Mouse (Mus musculus) heart, adult 18-20 months (tissue): Measurements from ENCODE around the gene Grip1. TPM values are rescaled to one million over a fixed set of nuclear protein-coding genes. Genes with fewer than 3 reads are reported as not detected.

Source experiments
- DNase-seq, 2 experiments: peaks; one replicate each; pipeline ENCODE4 v3.0.0; 2021 to 2022; ENCODE audit warnings: mixed read lengths in 1 of 2
- total RNA-seq, 2 experiments: library from RNA; stranded (reverse); gene quantifications; 2 replicates each; pipeline ENCODE4 v1.2.3; 2021

Gene Grip1
- total RNA-seq, 2 experiments from 2014 or later, result 0.50 to 0.59 TPM

GRCm38 (mm10) chr10:120061238-120062130 is 607.9 kb downstream of the Grip1 start:
- peak in 1 of 2 experiments; percentile 3 for DNase-seq

DNA sequence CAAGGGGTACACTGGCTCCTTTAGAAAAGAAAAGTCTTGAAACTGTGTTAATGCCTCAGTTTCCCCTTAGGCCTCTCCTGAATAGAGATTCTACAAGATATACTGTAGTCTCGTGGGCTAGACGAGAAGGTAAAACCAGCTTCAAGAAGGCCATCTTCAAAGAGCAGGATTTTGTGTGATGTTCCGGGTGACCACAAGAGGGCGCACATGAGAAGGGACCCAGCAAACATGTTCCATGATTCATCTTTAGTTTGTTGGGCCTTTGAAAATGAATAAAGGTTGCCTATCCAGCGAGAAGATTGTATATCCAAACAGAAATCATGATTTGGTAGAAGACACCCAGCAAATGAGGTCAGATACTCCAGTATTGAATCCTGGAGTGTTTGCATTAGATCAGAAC is 610.8 kb downstream of the Grip1 start:
- DNase-seq, result peak; percentile 27 to 69

- DNase-seq, result no peak
These were observed 612.7 kb downstream of the Grip1 start for GRCm38 (mm10) chr10:120066319-120066718.

DNA sequence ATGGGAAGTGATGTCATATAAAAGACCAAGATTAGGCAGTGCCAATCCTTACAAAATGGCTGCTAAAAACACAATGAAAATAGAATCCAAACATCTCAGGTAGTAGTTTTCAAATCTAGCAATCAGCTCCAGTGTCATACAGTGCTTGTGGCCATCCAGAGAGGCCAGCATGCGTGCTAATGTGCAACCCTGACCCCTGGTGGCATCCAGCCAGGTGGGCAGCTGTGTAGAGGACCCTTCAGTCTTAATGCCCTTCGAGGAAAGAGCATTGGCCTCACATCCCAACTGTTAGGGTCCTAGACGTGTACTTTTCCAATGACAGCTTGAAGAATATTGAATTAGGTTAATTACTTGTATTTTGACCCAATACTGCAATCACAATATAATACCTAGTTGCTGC is 624.2 kb downstream of the Grip1 start:
- DNase-seq, result no peak

GRCm38 (mm10) chr10:120092548-120092947 is 638.9 kb downstream of the Grip1 start:
- DNase-seq, result no peak

- no peak for DNase-seq
These were observed 641.5 kb downstream of the Grip1 start for GRCm38 (mm10) chr10:120095136-120095535.

- DNase-seq, result no peak
These were observed 642.1 kb downstream of the Grip1 start for GRCm38 (mm10) chr10:120095716-120096115.

DNA sequence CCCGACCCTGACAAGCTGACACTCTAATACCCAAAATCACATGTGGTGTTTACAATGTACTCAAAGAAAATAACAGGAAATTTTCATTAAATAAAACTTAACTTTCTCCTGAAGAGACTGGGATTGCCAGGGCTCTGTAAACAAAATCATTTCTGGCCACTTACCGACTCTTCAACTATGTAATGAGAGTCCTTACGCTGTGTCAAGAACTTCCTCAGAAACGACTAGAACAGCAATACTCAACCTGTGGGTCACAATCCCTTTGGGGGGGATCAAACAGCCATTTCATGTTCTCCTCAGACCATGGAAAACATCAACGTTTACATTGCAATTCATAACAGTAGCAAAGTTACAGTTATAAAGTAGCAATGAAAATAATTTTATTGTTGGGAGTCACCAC is 643.9 kb downstream of the Grip1 start:
- DNase-seq, result no peak

DNA sequence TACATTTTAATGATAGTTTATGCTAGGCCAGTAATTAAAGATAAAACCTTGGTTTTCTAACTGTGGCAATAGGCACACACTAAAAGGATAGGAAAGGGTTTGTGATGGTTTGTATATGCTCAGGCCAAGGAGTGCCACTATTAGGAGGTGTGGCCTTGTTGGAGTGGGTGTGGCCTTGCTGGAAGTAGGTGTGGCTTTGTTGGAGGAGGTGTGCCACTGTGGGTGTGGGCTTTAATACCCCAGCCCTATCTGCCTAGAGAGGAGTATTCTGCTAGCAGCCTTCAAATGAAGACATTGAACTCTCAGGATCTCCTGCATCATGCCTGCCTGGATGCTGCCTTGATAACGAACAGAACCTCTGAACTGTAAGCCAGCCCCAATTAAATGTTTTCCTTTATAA is 647.2 kb downstream of the Grip1 start:
- no peak for DNase-seq

DNA sequence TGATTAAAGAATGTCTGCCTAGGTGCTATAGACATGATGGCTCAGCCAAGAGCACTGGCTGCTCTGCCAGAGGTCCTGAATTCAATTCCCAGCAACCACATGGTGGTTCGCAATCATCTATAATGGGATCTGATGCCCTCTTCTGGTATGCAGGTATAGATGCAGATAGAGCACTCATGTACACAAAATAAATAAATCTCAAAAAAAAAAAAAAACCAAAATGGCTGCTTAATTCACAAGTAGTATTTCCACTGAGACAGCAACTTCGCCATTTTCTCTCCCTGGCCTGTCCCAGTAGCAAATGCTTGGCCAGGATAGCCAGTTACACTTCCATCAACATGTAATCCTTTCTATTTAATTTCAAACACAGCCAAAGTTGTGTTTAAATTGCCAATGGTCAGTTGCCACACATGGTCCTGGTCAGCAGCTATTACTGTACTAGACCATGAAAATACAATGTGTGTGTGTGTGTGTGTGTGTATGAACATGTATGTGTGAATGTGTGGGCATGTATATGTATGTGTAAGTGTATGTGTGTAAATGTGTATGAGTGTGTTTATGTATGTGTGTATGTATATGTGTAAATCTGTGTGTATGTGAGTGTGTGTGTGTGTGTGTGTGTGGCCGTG is 658.2 kb downstream of the Grip1 start:
- peak in 1 of 2 experiments; percentile 9 for DNase-seq

DNA sequence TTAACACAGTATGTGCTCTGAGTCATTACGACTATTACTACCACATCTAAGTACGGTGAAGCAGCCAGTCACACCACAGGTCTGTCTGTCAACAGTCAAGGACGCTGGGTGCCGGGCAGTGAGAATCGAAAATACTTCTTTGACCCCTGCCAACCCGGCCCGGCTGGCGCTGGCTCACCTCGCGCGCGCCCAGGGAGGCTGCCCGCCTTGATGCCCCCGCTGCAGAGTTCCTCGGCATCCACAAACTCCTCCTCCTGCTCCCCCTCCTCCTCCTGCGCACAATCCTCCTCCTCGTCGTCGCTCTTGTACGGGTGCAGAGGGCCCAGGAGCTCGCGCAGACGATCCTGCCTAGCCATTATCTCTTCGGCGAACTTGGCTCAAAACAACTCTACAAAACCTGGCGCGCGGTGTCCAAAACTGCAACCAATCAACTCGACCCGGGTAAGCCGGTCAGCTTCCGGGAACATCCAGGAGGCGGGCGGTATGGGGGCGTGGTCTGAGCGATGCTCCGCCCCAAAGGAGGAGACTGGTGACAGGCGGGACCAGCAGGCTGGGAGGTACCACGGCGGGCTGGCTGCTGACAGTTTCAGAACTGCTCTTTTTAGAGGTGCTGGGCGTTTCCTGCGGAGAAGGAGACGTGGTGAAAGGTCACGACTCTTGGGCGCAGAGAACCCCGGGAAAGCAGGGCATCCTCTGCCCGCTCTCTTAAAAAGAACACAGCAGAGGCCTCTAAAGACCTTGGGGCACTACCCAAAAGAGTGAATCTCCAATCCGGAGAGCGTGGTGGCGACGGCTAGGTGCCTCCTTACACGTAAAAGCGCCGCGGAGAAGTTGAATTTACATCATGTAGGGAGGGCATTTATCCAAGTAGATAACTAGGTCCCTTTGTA is 659.1 kb downstream of the Grip1 start, which contains the start of gene Helb:
Helb (minus strand) TSS at position 481 of the 890 bp plus-strand sequence.
- peak; percentile 99 to 100 for DNase-seq

DNA sequence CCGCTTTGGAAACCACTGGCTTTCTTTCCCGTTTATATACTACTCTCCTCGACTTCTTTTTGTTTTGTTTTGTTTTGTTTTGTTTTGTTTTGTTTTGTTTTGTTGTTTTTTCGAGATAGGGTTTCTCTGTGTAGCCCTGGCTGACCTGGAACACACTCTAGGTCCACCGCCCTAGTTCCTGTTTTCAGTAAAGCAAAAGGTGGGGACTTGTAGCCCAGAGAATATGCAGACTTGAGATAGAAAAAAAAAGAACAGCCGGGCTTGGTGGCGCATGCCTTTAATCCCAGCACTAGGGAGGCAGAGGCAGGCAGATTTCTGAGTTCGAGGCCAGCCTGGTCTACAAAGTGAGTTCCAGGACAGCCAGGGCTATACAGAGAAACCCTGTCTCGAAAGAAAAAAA is 659.9 kb downstream of the Grip1 start:
- peak in 1 of 2 experiments; percentile 17 for DNase-seq

- DNase-seq, result no peak
These were observed 660.4 kb downstream of the Grip1 start for GRCm38 (mm10) chr10:120113980-120114379.

- DNase-seq, result no peak
These were observed 660.9 kb downstream of the Grip1 start for GRCm38 (mm10) chr10:120114493-120114892.

GRCm38 (mm10) chr10:120115249-120115648 is 661.6 kb downstream of the Grip1 start:
- DNase-seq, result no peak

DNA sequence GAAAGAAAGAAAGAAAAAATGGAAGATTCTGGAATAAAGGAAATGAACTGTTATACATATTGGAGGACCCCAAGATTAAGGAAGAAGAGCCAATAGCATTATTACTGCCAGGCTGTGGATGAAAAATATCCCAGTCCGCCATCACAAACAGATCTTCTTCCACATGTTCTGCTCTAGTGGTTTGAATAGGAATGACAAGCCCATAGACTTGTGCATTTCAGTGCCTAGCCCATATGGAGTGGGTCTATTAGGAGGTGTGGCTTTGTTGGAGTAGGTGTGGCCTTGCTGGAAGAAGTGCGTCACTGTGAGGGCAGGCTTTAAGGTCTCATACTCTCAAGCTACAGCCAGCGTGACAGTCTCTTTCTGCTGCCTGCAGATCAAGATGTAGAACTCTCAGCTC is 670.1 kb downstream of the Grip1 start:
- DNase-seq, result no peak

- DNase-seq, result peak; percentile 85 to 94
These were observed 671.3 kb downstream of the Grip1 start for GRCm38 (mm10) chr10:120124801-120125464.

DNA sequence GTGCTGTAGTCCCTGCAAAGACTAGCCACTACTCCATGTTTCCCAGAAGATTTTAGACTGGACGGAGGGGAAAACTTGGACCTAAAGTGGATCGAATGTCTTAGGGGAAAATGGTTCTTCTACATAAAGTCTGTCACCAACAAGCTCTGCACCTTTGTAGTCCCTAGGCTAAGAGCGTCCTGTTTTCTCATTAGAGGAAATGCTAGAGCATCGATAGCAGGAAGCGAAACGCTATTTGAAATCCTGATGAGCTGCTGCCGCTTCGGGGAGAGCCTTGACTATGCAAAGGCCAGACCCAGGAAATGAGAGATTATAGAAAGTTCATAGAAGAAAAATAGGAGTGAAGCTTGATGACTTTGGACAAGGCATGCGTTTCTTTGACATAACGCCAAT is 671.8 kb downstream of the Grip1 start:
- DNase-seq, result no peak

DNA sequence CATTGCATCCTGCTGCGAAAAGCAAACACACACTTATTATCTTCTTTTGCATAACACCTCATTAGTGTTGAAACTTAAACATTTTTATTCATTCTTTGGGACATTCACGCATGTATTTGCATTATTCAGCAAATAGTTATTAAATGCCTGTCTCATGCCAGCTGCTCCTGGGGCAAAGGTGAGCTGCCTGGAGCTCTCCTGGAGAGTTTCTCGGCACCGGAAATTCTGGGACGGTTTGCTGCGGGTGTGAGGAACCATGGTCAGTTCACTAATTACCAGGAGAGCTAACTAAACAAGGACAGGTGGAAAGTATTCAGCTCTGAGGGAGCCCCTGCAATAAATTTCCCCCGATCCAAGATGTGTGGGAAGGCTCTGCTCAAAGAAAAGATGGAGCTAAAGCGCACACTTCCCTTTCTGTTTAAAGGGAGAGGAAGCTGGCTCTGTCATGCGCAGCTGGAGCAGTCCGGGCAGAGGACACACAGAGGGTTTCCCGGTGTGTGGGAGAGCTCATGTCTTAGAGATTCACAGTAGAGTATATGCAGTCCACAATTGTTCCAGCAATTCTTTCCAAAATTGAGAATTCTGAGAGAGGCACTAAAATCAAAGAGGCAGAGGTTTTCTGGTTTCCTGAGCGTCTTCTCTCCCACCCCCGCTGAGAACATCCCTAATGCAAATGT is 675.1 kb downstream of the Grip1 start:
- no peak for DNase-seq

DNA sequence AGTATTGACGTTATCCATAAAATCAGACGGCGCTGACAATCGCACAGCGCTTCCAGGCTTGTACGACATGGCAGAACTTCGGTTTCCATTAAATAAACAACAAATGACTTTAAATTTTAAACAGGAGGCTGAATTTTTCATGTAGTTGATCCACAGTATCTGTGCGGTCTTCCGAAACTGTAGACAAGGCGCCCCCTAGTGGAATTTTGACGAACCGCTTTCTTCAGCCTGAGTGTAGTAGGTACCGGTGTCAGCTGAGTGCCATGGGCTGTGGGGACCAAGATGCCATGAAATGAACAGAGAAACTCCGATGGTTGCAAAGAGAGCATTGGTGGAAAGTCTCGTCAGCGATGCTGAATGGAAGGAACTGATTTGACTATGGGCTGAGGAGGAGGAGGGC is 677.0 kb downstream of the Grip1 start:
- peak; percentile 13 to 47 for DNase-seq

DNA sequence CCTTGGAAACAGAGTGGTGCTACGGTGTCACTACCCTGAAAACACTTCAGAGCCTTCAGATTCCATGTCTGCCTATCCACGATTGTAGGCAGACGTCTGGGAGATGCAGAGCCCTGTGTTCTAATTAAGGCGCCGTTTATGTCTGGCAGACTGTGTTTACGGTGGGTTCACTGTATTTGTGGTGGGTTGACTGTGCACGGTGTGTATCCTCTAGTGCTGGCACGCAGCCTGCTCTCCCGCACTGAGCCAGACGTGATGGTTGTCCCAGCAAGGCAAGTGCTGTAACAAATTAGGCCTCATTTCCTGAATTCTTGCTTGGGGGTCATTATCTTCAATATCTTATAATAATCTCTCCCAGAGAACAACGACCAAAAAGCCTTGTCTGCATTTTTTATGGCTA is 680.1 kb downstream of the Grip1 start:
- DNase-seq, result no peak
